Mouse (Mus musculus) MEL (cell line): ENCODE measurements around the gene Swsap1. TPM values are rescaled to one million over a fixed set of nuclear protein-coding genes. Genes with fewer than 3 reads are reported as not detected.

Experiments used
- DNase-seq: peaks from one replicate; pipeline ENCODE4 v3.0.0; 2011; ENCODE audit warnings: low read depth, low spot score
- H3K27ac ChIP-seq: 2 replicates; pipeline ENCODE4 v1.5.1; 2012; ENCODE audit warnings: low read depth, mild to moderate bottlenecking, control low read depth, low read length, moderate library complexity; ENCODE audit not compliant: control insufficient read depth
- H3K27me3 ChIP-seq, 2 experiments: fragments of 150-350 bp in 1 of 2; sonication (generic) in 1 of 2; 2 replicates each; pipeline ENCODE4 v1.6.1; 2012; ENCODE audit warnings: low read length in 2 of 2, mild to moderate bottlenecking in 2 of 2, improper control_type of control experiment in 1 of 2, moderate library complexity in 1 of 2; ENCODE audit not compliant: insufficient read depth in 2 of 2, control insufficient read depth in 1 of 2
- H3K36me3 ChIP-seq, 2 experiments: 2 replicates each; pipeline ENCODE4 v1.6.1; 2012 to 2014; ENCODE audit warnings: low read length in 2 of 2, improper control_type of control experiment in 1 of 2, inconsistent platforms in 1 of 2, mild to moderate bottlenecking in 1 of 2; ENCODE audit not compliant: insufficient read depth in 2 of 2, control insufficient read depth in 1 of 2
- H3K4me1 ChIP-seq, 2 experiments: fragments of 150-350 bp in 1 of 2; sonication (generic) in 1 of 2; 2 replicates each; pipeline ENCODE4 v1.6.1; 2012; ENCODE audit warnings: low read length in 2 of 2, improper control_type of control experiment in 1 of 2, mild to moderate bottlenecking in 1 of 2; ENCODE audit not compliant: insufficient read depth in 2 of 2, control insufficient read depth in 1 of 2
- H3K4me3 ChIP-seq, 2 experiments: fragments of 150-350 bp in 1 of 2; sonication (generic) in 1 of 2; 2 replicates each; pipeline ENCODE4 v1.5.1; 2012; ENCODE audit warnings: low read depth in 2 of 2, low read length in 2 of 2, mild to moderate bottlenecking in 2 of 2, moderate library complexity in 2 of 2, control low read depth in 1 of 2, improper control_type of control experiment in 1 of 2; ENCODE audit not compliant: control insufficient read depth in 1 of 2, insufficient read depth in 1 of 2
- H3K79me2 ChIP-seq: 2 replicates; pipeline ENCODE4 v1.6.1; 2012; ENCODE audit warnings: mild to moderate bottlenecking, low read length, moderate library complexity; ENCODE audit not compliant: control insufficient read depth, poor library complexity, insufficient read depth
- H3K9ac ChIP-seq: 2 replicates; pipeline ENCODE4 v1.6.1; 2012; ENCODE audit warnings: low read depth, mild to moderate bottlenecking, control low read depth, low read length, moderate library complexity; ENCODE audit not compliant: control insufficient read depth, poor library complexity, severe bottlenecking
- H3K9me3 ChIP-seq: fragments of 150-350 bp; sonication (generic); replicated peaks from 2 replicates; pipeline ENCODE4 v1.6.1; 2012; ENCODE audit warnings: mild to moderate bottlenecking, low read length, improper control_type of control experiment, moderate library complexity; ENCODE audit not compliant: insufficient read depth
- BHLHE40 ChIP-seq: IDR thresholded peaks from 2 replicates; pipeline ENCODE4 v1.6.1; 2012; ENCODE audit warnings: low read depth, mild to moderate bottlenecking, inconsistent platforms, low read length, improper control_type of control experiment, borderline replicate concordance
- CHD2 ChIP-seq: IDR thresholded peaks from 2 replicates; pipeline ENCODE4 v1.6.1; 2011; ENCODE audit warnings: low read length, improper control_type of control experiment
- E2F4 ChIP-seq: IDR thresholded peaks from 2 replicates; pipeline ENCODE4 v1.6.1; 2011; ENCODE audit warnings: low read depth, low read length, improper control_type of control experiment, borderline replicate concordance
- ELF1 ChIP-seq: IDR thresholded peaks from 2 replicates; pipeline ENCODE4 v1.6.1; 2014; ENCODE audit warnings: low read depth, mild to moderate bottlenecking, inconsistent platforms, low read length, improper control_type of control experiment, moderate library complexity
- EP300 ChIP-seq, 2 experiments: IDR thresholded peaks; 2 replicates each; pipeline ENCODE4 v1.6.1; 2011; ENCODE audit warnings: improper control_type of control experiment in 2 of 2, low read length in 2 of 2, low read depth in 1 of 2, mild to moderate bottlenecking in 1 of 2
- ETS1 ChIP-seq: IDR thresholded peaks from 2 replicates; pipeline ENCODE4 v1.6.1; 2012; ENCODE audit warnings: low read depth, mild to moderate bottlenecking, inconsistent platforms, low read length, improper control_type of control experiment, moderate library complexity
- GABPA ChIP-seq: IDR thresholded peaks from 2 replicates; pipeline ENCODE4 v1.6.1; 2012; ENCODE audit warnings: low read depth, mild to moderate bottlenecking, inconsistent platforms, low read length, improper control_type of control experiment, moderate library complexity
- GATA1 ChIP-seq: IDR thresholded peaks from 2 replicates; pipeline ENCODE4 v1.6.1; 2011; ENCODE audit warnings: low read depth, low read length, improper control_type of control experiment
- HCFC1 ChIP-seq: IDR thresholded peaks from 2 replicates; pipeline ENCODE4 v1.6.1; 2012; ENCODE audit warnings: low read depth, mild to moderate bottlenecking, inconsistent platforms, low read length, improper control_type of control experiment, moderate library complexity
- JUND ChIP-seq: IDR thresholded peaks from 2 replicates; pipeline ENCODE4 v1.6.1; 2011; ENCODE audit warnings: low read depth, mild to moderate bottlenecking, improper control_type of control experiment, low read length
- KAT2A ChIP-seq: conservative IDR thresholded peaks from 2 replicates; pipeline ENCODE4 v1.6.1; 2012; ENCODE audit warnings: low read depth, low read length, improper control_type of control experiment, inconsistent platforms
- MAX ChIP-seq: IDR thresholded peaks from 2 replicates; pipeline ENCODE4 v1.6.1; 2011; ENCODE audit warnings: low read length, improper control_type of control experiment
- MAZ ChIP-seq: IDR thresholded peaks from 2 replicates; pipeline ENCODE4 v1.6.1; 2012; ENCODE audit warnings: low read depth, mild to moderate bottlenecking, inconsistent platforms, low read length, improper control_type of control experiment
- MEF2A ChIP-seq: IDR thresholded peaks from 2 replicates; pipeline ENCODE4 v1.6.1; 2014; ENCODE audit warnings: low read depth, mild to moderate bottlenecking, inconsistent platforms, low read length, improper control_type of control experiment; ENCODE audit not compliant: poor library complexity, insufficient replicate concordance, severe bottlenecking; ENCODE audit errors: extremely low read depth
- MXI1 ChIP-seq: IDR thresholded peaks from 2 replicates; pipeline ENCODE4 v1.6.1; 2011; ENCODE audit warnings: mild to moderate bottlenecking, low read depth, low read length, improper control_type of control experiment
- MYB ChIP-seq: IDR thresholded peaks from 2 replicates; pipeline ENCODE4 v1.6.1; 2011; ENCODE audit warnings: mild to moderate bottlenecking, low read depth, low read length, improper control_type of control experiment
- MYC ChIP-seq: IDR thresholded peaks from 2 replicates; pipeline ENCODE4 v1.6.1; 2011; ENCODE audit warnings: low read depth, mild to moderate bottlenecking, low read length, improper control_type of control experiment, moderate library complexity
- NELFE ChIP-seq: IDR thresholded peaks from 2 replicates; pipeline ENCODE4 v1.6.1; 2011; ENCODE audit warnings: low read depth, low read length, improper control_type of control experiment
- NRF1 ChIP-seq: IDR thresholded peaks from 2 replicates; pipeline ENCODE4 v1.6.1; 2014; ENCODE audit warnings: low read depth, mild to moderate bottlenecking, inconsistent platforms, low read length, improper control_type of control experiment, moderate library complexity; ENCODE audit not compliant: poor library complexity, insufficient read depth, severe bottlenecking
- POLR2A ChIP-seq, 2 experiments: IDR thresholded peaks; 2 replicates each; pipeline ENCODE4 v1.6.1; 2011 to 2012; ENCODE audit warnings: low read length in 2 of 2, mild to moderate bottlenecking in 2 of 2, control low read depth in 1 of 2, improper control_type of control experiment in 1 of 2, low read depth in 1 of 2, moderate library complexity in 1 of 2; ENCODE audit not compliant: control insufficient read depth in 1 of 2, insufficient read depth in 1 of 2, poor library complexity in 1 of 2
- POLR2AphosphoS2 ChIP-seq: IDR thresholded peaks from 2 replicates; pipeline ENCODE4 v1.6.1; 2011; ENCODE audit warnings: low read length, improper control_type of control experiment
- RAD21 ChIP-seq: IDR thresholded peaks from 2 replicates; pipeline ENCODE4 v1.6.1; 2011; ENCODE audit warnings: mild to moderate bottlenecking, low read depth, low read length, improper control_type of control experiment
- SIN3A ChIP-seq: IDR thresholded peaks from 2 replicates; pipeline ENCODE4 v1.6.1; 2012; ENCODE audit warnings: low read length, improper control_type of control experiment, inconsistent platforms
- SMC3 ChIP-seq: IDR thresholded peaks from 2 replicates; pipeline ENCODE4 v1.6.1; 2011; ENCODE audit warnings: low read depth, low read length, improper control_type of control experiment
- TBP ChIP-seq: IDR thresholded peaks from 2 replicates; pipeline ENCODE4 v1.8.0; 2011; ENCODE audit warnings: low read depth, low read length, improper control_type of control experiment
- UBTF ChIP-seq: IDR thresholded peaks from 2 replicates; pipeline ENCODE4 v1.6.1; 2012; ENCODE audit warnings: low read depth, mild to moderate bottlenecking, inconsistent platforms, low read length, improper control_type of control experiment, moderate library complexity, borderline replicate concordance; ENCODE audit not compliant: insufficient read depth
- USF1 ChIP-seq: IDR thresholded peaks from 2 replicates; pipeline ENCODE4 v1.6.1; 2014; ENCODE audit warnings: low read depth, mild to moderate bottlenecking, inconsistent platforms, low read length, improper control_type of control experiment, moderate library complexity
- ZMIZ1 ChIP-seq: IDR thresholded peaks from 2 replicates; pipeline ENCODE4 v1.6.1; 2012; ENCODE audit warnings: low read depth, mild to moderate bottlenecking, inconsistent platforms, low read length, improper control_type of control experiment, moderate library complexity
- polyA plus RNA-seq, 2 experiments: library from polyadenylated mRNA; stranded (reverse) in 1 of 2; unstranded in 1 of 2; fragments of >175 nt in 1 of 2; fragments of >200 nt in 1 of 2; gene quantifications; 2 replicates each; pipeline versions ENCODE4 v1.2.1 to v1.2.4; 2012; ENCODE audit warnings: low replicate concordance in 2 of 2, low read depth in 1 of 2; ENCODE audit not compliant: insufficient read length in 2 of 2, insufficient read depth in 1 of 2, missing spikeins in 1 of 2
- total RNA-seq: library from RNA; depleted of rRNA; stranded (reverse); fragments of 300-350 nt; gene quantifications from 2 replicates; pipeline ENCODE4 v1.2.3, GENCODE M21; 2012

The Swsap1 gene
- total and polyA plus RNA-seq, 3 experiments = 17.2 to 19.3 TPM; not detected in 1

DNA sequence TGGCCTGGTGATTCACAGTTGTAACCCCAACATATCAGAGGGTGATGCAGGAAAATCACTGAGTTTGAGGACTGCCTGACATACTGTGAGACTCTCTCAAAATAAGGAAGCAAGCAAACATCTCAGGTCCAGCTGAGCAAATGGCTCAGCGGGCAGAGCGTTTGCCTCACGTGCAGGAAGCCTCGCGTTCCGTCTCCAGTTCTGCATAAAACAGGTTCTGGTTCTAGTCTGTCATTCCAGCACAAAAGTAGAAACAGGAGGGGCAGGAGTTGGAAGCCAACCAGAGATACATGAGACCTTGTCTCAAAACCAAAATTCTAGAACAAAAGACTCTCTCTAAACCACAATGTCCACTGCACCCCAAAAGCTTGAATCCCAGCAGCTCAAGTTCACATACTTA lies 28.8 kb upstream of the Swsap1 start (continued):
- TF ChIP-seq POLR2AphosphoS2 (no peak), MYC (peak; percentile 92; the same call in 1 of the 2 replicates), MEF2A (no peak), MAZ (no peak), GATA1 (no peak), BHLHE40 (peak; percentile 99), KAT2A (no peak)

- Histone ChIP-seq H3K4me1 (peaks cover 24 to 44% of the 10 kb centered on the region in 2 experiments), H3K9ac (peak within 1 kb of the TSS; percentile 64), H3K79me2 (peaks cover 8% of the 10 kb centered on the region), H3K27ac (peak within 1 kb of the TSS; percentile 36), H3K9me3 (no peaks in the 10 kb centered on the region), H3K4me3 (peak within 1 kb of the TSS; percentile 50 to 82), H3K27me3 (no peaks in the 10 kb centered on the region), H3K36me3 (peaks cover 2 to 38% of the 10 kb centered on the region in 2 experiments)
- TF ChIP-seq JUND (no peak), CHD2 (no peak; the same call in 1 of the 2 replicates), UBTF (0 out of 2 replicates have a peak, but pooled peaks have one; percentile 61), NELFE (peak; percentile 97), NRF1 (peak; percentile 98), MEF2A (peak; percentile 32; the same call in 1 of the 2 replicates), SIN3A (peak; percentile 97), EP300 (IDR thresholded peaks at IDR 0.05; ENCODE audit: low read depth in 1 of 2, low read length in 2 of 2) (peak in 1 of 2 experiments; percentile 38; a peak in 3 of 4 replicates), MAX (peak; percentile 60; the same call in 1 of the 2 replicates), MYC (peak; percentile 87), POLR2AphosphoS2 (peak; percentile 92), POLR2A (IDR thresholded peaks at IDR 0.05; ENCODE audit: control insufficient read depth in 1 of 2, insufficient read depth in 1 of 2, low read depth in 1 of 2, low read length in 2 of 2, poor library complexity in 1 of 2) (peak in 1 of 2 experiments; percentile 98; a peak in 2 of 4 replicates), ETS1 (peak; percentile 63; the same call in 1 of the 2 replicates), MYB (no peak), TBP (peak; percentile 81), GATA1 (no peak), RAD21 (no peak), GABPA (no peak; the same call in 1 of the 2 replicates), HCFC1 (peak; percentile 88), E2F4 (peak; percentile 75; the same call in 1 of the 2 replicates), ELF1 (peak; percentile 81; the same call in 1 of the 2 replicates), ZMIZ1 (peak; percentile 90), USF1 (peak; percentile 33; the same call in 1 of the 2 replicates), MXI1 (peak; percentile 91), MAZ (peak; percentile 95), SMC3 (peak; percentile 27; the same call in 1 of the 2 replicates)
- DNase-seq = peak; percentile 100
These were observed 28.3 kb upstream of the Swsap1 start, which contains the start of the genes Ccdc159 and Tmem205 for GRCm38 (mm10) chr9:21927208-21927753. Ccdc159 (plus strand) TSS chr9:21927471. Tmem205 (minus strand) TSS chr9:21927556.
